Mouse (Mus musculus) stomach, postnatal 0 days (tissue): ENCODE measurements around the gene Rmi2. TPM values are rescaled to one million over a fixed set of nuclear protein-coding genes. Genes with fewer than 3 reads are reported as not detected.

ENCODE experiments used
- ATAC-seq: fragments of 200-750 bp; cut with Nextera tagmentation; 2 replicates; pipeline ENCODE4 v1.8.0; 2017; ENCODE audit not compliant: low FRiP score, low TSS enrichment
- DNase-seq: peaks from one replicate; pipeline ENCODE4 v3.0.0-alpha.2; 2016; ENCODE audit warnings: low spot score
- H3K27ac ChIP-seq: fragments of 300-500 bp; sonication (generic); replicated peaks from 2 replicates; pipeline ENCODE4 v1.5.1; 2014; ENCODE audit warnings: mild to moderate bottlenecking, control low read depth
- H3K27me3 ChIP-seq: fragments of 300-500 bp; sonication (generic); 2 replicates; pipeline ENCODE4 v1.6.1; 2014; ENCODE audit warnings: low read length; ENCODE audit not compliant: control insufficient read depth, insufficient read depth
- H3K36me3 ChIP-seq: fragments of 300-500 bp; sonication (generic); 2 replicates; pipeline ENCODE4 v1.6.1; 2014; ENCODE audit warnings: low read length, mixed read lengths; ENCODE audit not compliant: control insufficient read depth, insufficient read depth
- H3K4me1 ChIP-seq: fragments of 300-500 bp; sonication (generic); replicated peaks from 2 replicates; pipeline ENCODE4 v1.6.1; 2014; ENCODE audit warnings: antibody characterized with exemption; ENCODE audit not compliant: control insufficient read depth, insufficient read depth
- H3K4me2 ChIP-seq: fragments of 300-500 bp; sonication (generic); replicated peaks from 2 replicates; pipeline ENCODE4 v1.6.1; 2014; ENCODE audit warnings: low read depth, mild to moderate bottlenecking, control low read depth, moderate library complexity
- H3K4me3 ChIP-seq: fragments of 300-500 bp; sonication (generic); 2 replicates; pipeline ENCODE4 v1.5.1; 2014; ENCODE audit warnings: low read depth, low read length, control low read depth
- H3K9ac ChIP-seq: fragments of 300-500 bp; sonication (generic); 2 replicates; pipeline ENCODE4 v1.6.1; 2014; ENCODE audit warnings: mild to moderate bottlenecking, low read length, control low read depth, mixed read lengths
- H3K9me3 ChIP-seq: fragments of 300-500 bp; sonication (generic); 2 replicates; pipeline ENCODE4 v1.6.1; 2016; ENCODE audit warnings: low read length; ENCODE audit not compliant: control insufficient read depth
- CTCF ChIP-seq: IDR thresholded peaks from 2 replicates; pipeline ENCODE4 v1.5.1; 2016; ENCODE audit warnings: antibody characterized with exemption, low read depth, mild to moderate bottlenecking, moderate library complexity
- EP300 ChIP-seq: optimal IDR thresholded peaks from 2 replicates; pipeline ENCODE3; 2016; ENCODE audit warnings: antibody characterized with exemption
- WGBS: fragments of 180-500 bp; shearing (Covaris S2); extraction: QIAGEN DNeasy Blood & Tissue Kit; methylation state at CpG from one replicate; pipeline ENCODE4 v1.1.7; 2014; 5-methylcytosine and 5-hydroxymethylcytosine counted together
- polyA plus RNA-seq: library from polyadenylated mRNA; unstranded; fragments of >200 nt; fragmentation: Nextera tagmentation; extraction: Ambion mirVana; gene quantifications from 2 replicates; pipeline ENCODE4 v1.2.1, GENCODE M21; 2015

Rmi2 gene
- polyA plus RNA-seq, 1 experiment from 2014 or later = 0.76 TPM

DNA sequence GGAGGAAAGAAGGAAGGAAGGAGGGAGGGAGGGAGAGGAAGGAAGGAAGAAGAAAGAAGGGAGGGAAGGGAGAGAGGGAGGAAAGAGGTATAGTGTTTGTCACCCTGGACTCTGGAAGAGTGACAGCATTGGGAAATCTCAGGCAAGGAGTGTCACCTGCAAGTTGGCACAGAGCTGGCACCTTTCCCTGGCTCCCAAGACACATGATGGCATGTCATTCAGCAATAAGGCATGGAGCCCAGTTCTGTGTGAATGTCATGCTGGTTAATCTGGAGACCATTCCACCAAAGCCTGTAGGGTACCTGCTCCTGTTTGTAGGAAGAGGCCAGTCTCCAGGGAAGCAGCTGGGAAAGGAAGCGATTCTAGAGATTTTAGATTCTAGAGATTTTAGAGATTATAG, 24.5 kb upstream of the Rmi2 start:
- Histone ChIP-seq H3K9me3 (no peaks in the 10 kb centered on the region), H3K27me3 (no peaks in the 10 kb centered on the region), H3K4me2 (no peak overlapping the region), H3K27ac (no peak overlapping the region), H3K4me1 (no peaks in the 10 kb centered on the region), H3K4me3 (no peak overlapping the region), H3K36me3 (no peaks in the 10 kb centered on the region), H3K9ac (no peak overlapping the region)
- WGBS = 96% methylated on average over 1 of the region's 1 CpGs
- no peak for DNase-seq
- TF ChIP-seq EP300 (no peak), CTCF (no peak)
- ATAC-seq = no peak

DNA sequence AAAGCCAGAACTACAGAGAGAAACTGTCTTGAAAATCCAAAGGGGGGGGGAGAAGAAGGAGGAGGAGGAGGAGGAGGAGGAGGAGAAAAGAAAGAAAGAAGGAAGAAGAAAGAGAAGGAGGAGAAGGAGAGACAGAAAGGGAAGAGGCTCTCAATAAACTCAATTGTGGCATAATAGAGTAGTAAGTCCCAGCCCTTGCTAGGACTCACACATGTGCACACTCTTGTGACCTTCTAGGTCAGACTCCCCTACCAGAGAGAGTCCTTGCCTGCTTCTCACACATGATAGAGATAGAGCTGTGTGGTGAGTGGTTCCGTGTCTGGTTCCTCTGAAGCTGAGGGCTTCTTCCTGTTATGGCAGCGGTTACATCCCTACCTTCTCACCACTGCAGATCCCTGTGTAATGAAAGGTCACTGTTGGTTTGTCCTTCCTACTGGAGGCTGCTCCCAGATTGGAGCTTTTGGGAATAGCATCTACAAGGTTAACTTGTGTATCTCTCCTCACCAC, 21.9 kb upstream of the Rmi2 start, which contains the start of gene Gm11172:
Gm11172 (plus strand) TSS at position 51 of the 507 bp plus-strand sequence.
- Histone ChIP-seq H3K36me3 (no peaks in the 10 kb centered on the region), H3K9me3 (no peaks in the 10 kb centered on the region), H3K4me1 (no peaks in the 10 kb centered on the region), H3K27ac (no peak within 1 kb of the TSS), H3K9ac (0 out of 2 replicates have a peak within 1 kb of the TSS, but pooled peaks have one; percentile 8), H3K27me3 (no peaks in the 10 kb centered on the region), H3K4me2 (no peak within 1 kb of the TSS), H3K4me3 (no peak within 1 kb of the TSS)
- TF ChIP-seq CTCF = no peak
- TF ChIP-seq EP300 = no peak
- no peak for DNase-seq
- no peak for ATAC-seq
- WGBS = 82% methylated on average over 2 of the region's 2 CpGs

DNA sequence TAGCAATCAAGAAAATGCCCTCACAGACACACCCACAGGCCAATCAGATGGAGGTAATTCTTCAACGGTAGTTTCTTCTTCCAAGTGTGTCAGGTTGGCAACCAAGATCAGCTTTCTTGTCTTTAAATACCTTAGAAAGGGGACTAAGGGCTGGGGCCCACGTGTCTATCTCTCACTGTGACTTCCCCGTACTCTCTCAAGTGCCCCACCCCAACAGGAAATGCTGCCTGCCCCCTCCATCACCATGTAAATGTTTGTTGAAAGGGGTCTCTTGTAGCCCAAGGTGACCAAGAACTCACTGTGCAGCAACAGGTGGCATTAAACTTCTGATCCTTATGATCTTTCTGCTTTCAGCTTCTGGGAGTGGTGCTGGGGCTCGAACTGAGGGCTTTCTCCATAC, 21.1 kb upstream of the Rmi2 start:
- Histone ChIP-seq H3K4me2 (no peak overlapping the region), H3K36me3 (no peaks in the 10 kb centered on the region), H3K4me3 (no peak overlapping the region), H3K4me1 (no peaks in the 10 kb centered on the region), H3K9me3 (no peaks in the 10 kb centered on the region), H3K27ac (no peak overlapping the region), H3K9ac (no peak overlapping the region), H3K27me3 (no peaks in the 10 kb centered on the region)
- WGBS = 77% methylated on average over 4 of the region's 4 CpGs
- TF ChIP-seq CTCF (no peak), EP300 (no peak)
- DNase-seq = no peak
- no peak for ATAC-seq

DNA sequence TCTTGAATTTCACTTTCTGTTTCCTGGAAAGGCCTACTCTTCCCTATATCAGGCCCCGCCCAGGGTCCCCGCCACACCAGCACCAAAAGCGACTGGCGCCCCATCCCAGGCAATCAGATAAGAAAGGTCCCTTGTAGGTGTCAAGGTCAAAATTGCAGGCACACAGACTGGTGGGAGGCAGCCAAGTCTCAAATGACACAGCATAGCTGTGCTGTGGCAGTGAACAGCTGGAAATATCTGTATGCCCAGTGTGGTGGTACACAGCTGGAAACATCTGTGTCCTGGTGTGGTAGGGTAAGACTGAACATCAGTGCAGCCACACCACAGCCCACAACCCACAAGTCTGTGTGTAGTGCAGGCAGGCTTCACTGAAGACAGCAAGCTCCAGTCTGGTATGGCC, 20.0 kb upstream of the Rmi2 start:
- ATAC-seq (no peak), DNase-seq (no peak)
- Histone ChIP-seq H3K27me3 (no peaks in the 10 kb centered on the region), H3K36me3 (no peaks in the 10 kb centered on the region), H3K9ac (no peak overlapping the region), H3K4me3 (no peak overlapping the region), H3K4me2 (no peak overlapping the region), H3K27ac (no peak overlapping the region), H3K9me3 (no peaks in the 10 kb centered on the region), H3K4me1 (no peaks in the 10 kb centered on the region)
- WGBS = 69% methylated on average over 4 of the region's 4 CpGs
- no peak for TF ChIP-seq EP300
- TF ChIP-seq CTCF = no peak

DNA sequence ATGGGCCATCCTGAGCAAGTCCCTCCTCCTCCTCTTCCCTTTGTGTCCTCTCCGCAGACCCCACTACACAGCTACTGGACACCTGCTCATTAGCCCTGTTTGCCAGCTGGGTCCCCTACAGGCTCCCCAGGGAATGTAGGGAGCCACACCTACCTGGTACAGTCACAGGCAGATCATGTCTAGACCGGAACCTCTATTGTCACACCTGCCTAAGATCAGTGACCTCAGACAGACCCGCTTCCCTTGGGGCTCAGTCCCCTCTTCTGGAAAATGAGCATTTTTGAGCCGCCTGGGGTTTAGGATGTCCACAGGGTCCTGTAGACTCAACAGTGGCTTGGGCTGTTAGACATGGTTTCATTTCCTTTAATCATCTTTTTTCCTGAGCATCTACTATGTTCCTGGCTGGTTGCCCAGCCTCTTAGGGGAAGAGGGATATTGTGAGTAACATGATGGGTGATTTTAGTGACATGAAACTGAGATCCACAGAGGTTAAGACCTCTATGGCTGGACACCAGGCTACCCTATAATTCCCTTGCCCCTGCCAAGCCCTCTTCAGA, 16.2 kb upstream of the Rmi2 start:
- Histone ChIP-seq H3K9me3 (no peaks in the 10 kb centered on the region), H3K4me1 (no peaks in the 10 kb centered on the region), H3K4me3 (no peak overlapping the region), H3K27ac (no peak overlapping the region), H3K4me2 (no peak overlapping the region), H3K36me3 (no peaks in the 10 kb centered on the region), H3K9ac (no peak overlapping the region), H3K27me3 (no peaks in the 10 kb centered on the region)
- ATAC-seq (no peak), DNase-seq (no peak)
- 73% methylated on average over 4 of the region's 4 CpGs for WGBS
- TF ChIP-seq EP300 = no peak
- no peak for TF ChIP-seq CTCF

DNA sequence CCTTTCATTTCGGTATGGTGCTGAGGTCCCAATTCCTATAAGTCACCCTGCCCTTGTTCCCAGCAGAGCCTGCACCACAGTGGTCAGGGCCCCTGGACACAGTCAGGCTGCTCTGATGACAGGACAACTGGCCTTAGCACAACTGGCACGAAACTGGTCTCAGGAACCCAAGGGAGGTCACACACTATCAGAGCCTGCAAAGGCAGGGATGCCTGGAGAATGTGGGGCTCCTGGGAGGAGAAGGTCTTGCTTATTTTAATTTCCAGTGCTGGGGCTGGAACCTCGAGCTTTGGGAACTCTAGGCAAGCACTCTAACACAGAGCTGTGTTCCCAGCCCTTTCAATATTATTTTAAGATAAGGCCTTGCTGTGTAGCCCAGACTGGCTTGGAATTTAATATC, 14.9 kb upstream of the Rmi2 start:
- Histone ChIP-seq H3K4me2 (no peak overlapping the region), H3K27me3 (no peaks in the 10 kb centered on the region), H3K4me1 (no peaks in the 10 kb centered on the region), H3K9me3 (no peaks in the 10 kb centered on the region), H3K4me3 (no peak overlapping the region), H3K36me3 (no peaks in the 10 kb centered on the region), H3K27ac (no peak overlapping the region), H3K9ac (no peak overlapping the region)
- 64% methylated on average over 3 of the region's 3 CpGs for WGBS
- TF ChIP-seq EP300 = no peak
- no peak for TF ChIP-seq CTCF
- DNase-seq = no peak
- no peak for ATAC-seq
